Mouse (Mus musculus): ENCODE results near the gene Ski. TPM values are rescaled to one million over a fixed set of nuclear protein-coding genes. Genes with fewer than 3 reads are reported as not detected.

Ski gene
- polyA plus RNA-seq, 1 experiment = 105 TPM

GRCm38 (mm10) chr4:155185845-155186244, 36.5 kb downstream of the Ski start:
- no peak for DNase-seq
- WGBS = 78% methylated on average over 9 of the region's 9 CpGs
- Histone ChIP-seq H3K4me3 (replicated peaks; ENCODE audit: extremely low read depth, low read depth, low read length) (no peak overlapping the region), H3K4me1 (ENCODE audit: control insufficient read depth, insufficient read depth, low read length) (peaks cover 67% of the 10 kb centered on the region)
- TF ChIP-seq CTCF (IDR thresholded peaks at IDR 0.05; ENCODE audit: insufficient read depth, low read length) (no peak), POLR2A (IDR thresholded peaks at IDR 0.05; ENCODE audit: borderline replicate concordance, extremely low read depth, low read depth, low read length) (no peak)

- WGBS = 50% methylated on average over 18 of the region's 18 CpGs
- TF ChIP-seq CTCF (IDR thresholded peaks at IDR 0.05; ENCODE audit: insufficient read depth, low read length) = no peak
- TF ChIP-seq POLR2A (IDR thresholded peaks at IDR 0.05; ENCODE audit: borderline replicate concordance, extremely low read depth, low read depth, low read length) = no peak
- no peak overlapping the region for H3K4me3 ChIP-seq (replicated peaks; ENCODE audit: extremely low read depth, low read depth, low read length)
- peaks cover 58% of the 10 kb centered on the region for H3K4me1 ChIP-seq (ENCODE audit: control insufficient read depth, insufficient read depth, low read length)
- no peak for DNase-seq
Measured at GRCm38 (mm10) chr4:155184248-155185070, 37.9 kb downstream of the Ski start.

GRCm38 (mm10) chr4:155183201-155183600, 39.2 kb downstream of the Ski start:
- 74% methylated on average over 7 of the region's 7 CpGs for WGBS
- no peak for DNase-seq
- no peak for TF ChIP-seq CTCF (IDR thresholded peaks at IDR 0.05; ENCODE audit: insufficient read depth, low read length)
- TF ChIP-seq POLR2A (IDR thresholded peaks at IDR 0.05; ENCODE audit: borderline replicate concordance, extremely low read depth, low read depth, low read length) = no peak
- no peak overlapping the region for H3K4me3 ChIP-seq (replicated peaks; ENCODE audit: extremely low read depth, low read depth, low read length)
- H3K4me1 ChIP-seq (ENCODE audit: control insufficient read depth, insufficient read depth, low read length) = peaks cover 60% of the 10 kb centered on the region

GRCm38 (mm10) chr4:155178981-155179512, 43.3 kb downstream of the Ski start:
- no peak for TF ChIP-seq CTCF (IDR thresholded peaks at IDR 0.05; ENCODE audit: insufficient read depth, low read length)
- TF ChIP-seq POLR2A (IDR thresholded peaks at IDR 0.05; ENCODE audit: borderline replicate concordance, extremely low read depth, low read depth, low read length) = 0 out of 2 replicates have a peak, but pooled peaks have one; percentile 25
- no peak for DNase-seq
- H3K4me1 ChIP-seq (ENCODE audit: control insufficient read depth, insufficient read depth, low read length) = peaks cover 61% of the 10 kb centered on the region
- no peak overlapping the region for H3K4me3 ChIP-seq (replicated peaks; ENCODE audit: extremely low read depth, low read depth, low read length)
- 9% methylated on average over 3 of the region's 3 CpGs for WGBS

GRCm38 (mm10) chr4:155178274-155178673, 44.1 kb downstream of the Ski start:
- peaks cover 63% of the 10 kb centered on the region for H3K4me1 ChIP-seq (ENCODE audit: control insufficient read depth, insufficient read depth, low read length)
- peak; percentile 68 for DNase-seq
- peak; percentile 53; the same call in 1 of the 2 replicates for TF ChIP-seq POLR2A (IDR thresholded peaks at IDR 0.05; ENCODE audit: borderline replicate concordance, extremely low read depth, low read depth, low read length)
- no peak for TF ChIP-seq CTCF (IDR thresholded peaks at IDR 0.05; ENCODE audit: insufficient read depth, low read length)
- peak overlapping the region; percentile 7 for H3K4me3 ChIP-seq (replicated peaks; ENCODE audit: extremely low read depth, low read depth, low read length)
- 2% methylated on average over 6 of the region's 6 CpGs for WGBS

GRCm38 (mm10) chr4:155176210-155176609, 46.2 kb downstream of the Ski start:
- 21% methylated on average over 3 of the region's 3 CpGs for WGBS
- H3K4me3 ChIP-seq (replicated peaks; ENCODE audit: extremely low read depth, low read depth, low read length) = no peak overlapping the region
- no peak for DNase-seq
- TF ChIP-seq CTCF (IDR thresholded peaks at IDR 0.05; ENCODE audit: insufficient read depth, low read length) (no peak), POLR2A (IDR thresholded peaks at IDR 0.05; ENCODE audit: borderline replicate concordance, extremely low read depth, low read depth, low read length) (no peak)
- peaks cover 73% of the 10 kb centered on the region for H3K4me1 ChIP-seq (ENCODE audit: control insufficient read depth, insufficient read depth, low read length)

- TF ChIP-seq POLR2A (IDR thresholded peaks at IDR 0.05; ENCODE audit: borderline replicate concordance, extremely low read depth, low read depth, low read length) = no peak
- no peak for TF ChIP-seq CTCF (IDR thresholded peaks at IDR 0.05; ENCODE audit: insufficient read depth, low read length)
- peak overlapping the region; percentile 22 for H3K4me3 ChIP-seq (replicated peaks; ENCODE audit: extremely low read depth, low read depth, low read length)
- WGBS = 23% methylated on average over 17 of the region's 17 CpGs
- peaks cover 79% of the 10 kb centered on the region for H3K4me1 ChIP-seq (ENCODE audit: control insufficient read depth, insufficient read depth, low read length)
- no peak for DNase-seq
Measured at GRCm38 (mm10) chr4:155173822-155174785, 48.3 kb downstream of the Ski start.

GRCm38 (mm10) chr4:155172909-155173821, 49.2 kb downstream of the Ski start:
- H3K4me1 ChIP-seq (ENCODE audit: control insufficient read depth, insufficient read depth, low read length) = peaks cover 77% of the 10 kb centered on the region
- H3K4me3 ChIP-seq (replicated peaks; ENCODE audit: extremely low read depth, low read depth, low read length) = peak overlapping the region; percentile 22
- DNase-seq = peak; percentile 92
- no peak for TF ChIP-seq CTCF (IDR thresholded peaks at IDR 0.05; ENCODE audit: insufficient read depth, low read length)
- no peak for TF ChIP-seq POLR2A (IDR thresholded peaks at IDR 0.05; ENCODE audit: borderline replicate concordance, extremely low read depth, low read depth, low read length)
- 22% methylated on average over 21 of the region's 21 CpGs for WGBS

Data from lung, adult 2 months (tissue).